Mouse (Mus musculus) left cerebral cortex, postnatal 10 days (tissue): ENCODE measurements at regions not wholly inside any gene's neighbourhood (a gene's known extent, or its start where the extent isn't known, plus 50 kb on each side); places are given as distances from the start of the nearest gene placed in this dataset.
A peak's percentile ranks its signal among the peaks of the same experiment; 100 is the strongest.
"Not testable (repeated sequence)": the region's sequence is repeated elsewhere in the genome, so short reads cannot be mapped to it uniquely, and the experiment has no call there.

Source experiments
- DNase-seq, 2 experiments: peaks; one replicate each; pipeline ENCODE4 v3.0.0; 2021 to 2022; ENCODE audit warnings: low spot score in 2 of 2, mixed read lengths in 1 of 2; ENCODE audit errors: extremely low spot score in 1 of 2
- intact Hi-C: fragments of 180-260 bp; cut with DNase I; formaldehyde crosslinking; loops from one replicate; pipeline ENCODE4 v1.15.1; 2025

DNA sequence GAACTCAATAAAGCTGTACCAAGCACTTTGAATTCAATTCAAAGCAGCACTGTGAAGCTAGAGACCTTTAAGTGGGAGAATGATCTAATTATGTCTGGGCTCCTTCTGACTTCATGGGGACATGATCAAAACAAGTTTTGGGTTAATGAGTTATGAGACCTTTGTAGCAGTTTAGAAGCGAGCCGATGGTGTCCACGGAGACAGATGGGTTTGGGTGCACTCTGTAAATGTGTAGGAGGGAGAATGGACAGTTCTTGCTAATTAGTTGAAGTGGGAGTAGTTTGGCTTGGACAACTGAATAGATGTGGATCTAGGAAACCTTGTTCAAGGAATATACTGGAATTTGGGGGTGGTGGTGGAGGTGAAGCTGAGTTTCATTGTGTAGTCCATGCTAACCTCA lies 186.3 kb upstream of the Cldn34b3 start:
- intact Hi-C loops = no loop called here
- no peak for DNase-seq

DNA sequence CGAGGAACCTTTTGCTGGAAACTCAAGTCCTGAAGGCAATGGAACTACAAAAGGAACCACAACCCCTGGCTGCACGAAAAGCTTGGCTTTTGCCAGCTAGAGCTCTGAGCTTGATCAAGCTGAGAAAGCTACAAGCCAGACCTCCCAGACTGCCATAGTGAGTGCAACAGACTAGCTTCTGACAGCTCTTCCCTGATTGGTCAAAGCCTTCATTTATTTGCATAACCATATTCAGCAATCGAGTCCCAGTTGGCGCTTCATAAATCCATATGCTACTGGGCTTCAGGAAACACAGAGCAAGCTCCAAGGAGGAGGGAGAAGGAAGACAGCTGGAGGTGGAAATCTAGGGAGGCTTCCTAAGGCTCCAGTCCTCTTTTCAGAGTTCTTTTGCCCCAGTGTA lies 181.4 kb upstream of the Cldn34b3 start:
- DNase-seq = no peak
- intact Hi-C loops = no loop called here

DNA sequence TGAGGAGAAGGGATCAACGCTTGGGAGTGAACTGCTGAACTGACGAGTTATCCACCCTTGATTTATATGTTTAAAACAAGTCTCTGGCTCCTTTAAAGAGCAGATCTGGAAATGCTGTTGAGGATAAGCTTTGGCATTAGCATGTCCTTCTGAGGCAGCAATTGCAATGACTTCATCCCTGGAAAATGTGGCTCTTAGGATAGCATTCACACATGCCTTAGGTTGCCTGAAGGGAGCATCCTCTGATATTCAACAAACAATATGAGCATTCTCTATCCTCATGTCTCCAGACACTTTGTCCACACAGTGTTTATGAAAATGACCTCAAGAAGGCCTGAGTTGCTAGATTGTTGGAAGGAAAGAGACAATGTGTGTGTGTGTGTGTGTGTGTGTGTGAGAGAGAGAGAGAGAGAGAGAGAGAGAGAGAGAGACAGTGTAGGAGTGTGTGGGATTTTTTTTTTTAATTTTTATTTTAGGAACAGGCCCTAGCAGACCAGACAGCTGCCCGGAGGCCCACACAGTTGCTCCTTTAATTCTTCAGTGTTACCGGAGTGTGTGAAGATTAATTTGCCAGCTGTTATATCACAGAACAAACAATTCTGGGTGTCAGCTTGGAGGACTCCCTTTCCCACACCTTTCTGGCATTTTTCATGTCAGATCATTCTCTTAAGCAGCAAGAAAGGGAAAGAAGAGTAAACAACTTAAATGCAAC lies 153.2 kb upstream of the Cldn34b3 start:
- intact Hi-C loops = no loop called here

DNA sequence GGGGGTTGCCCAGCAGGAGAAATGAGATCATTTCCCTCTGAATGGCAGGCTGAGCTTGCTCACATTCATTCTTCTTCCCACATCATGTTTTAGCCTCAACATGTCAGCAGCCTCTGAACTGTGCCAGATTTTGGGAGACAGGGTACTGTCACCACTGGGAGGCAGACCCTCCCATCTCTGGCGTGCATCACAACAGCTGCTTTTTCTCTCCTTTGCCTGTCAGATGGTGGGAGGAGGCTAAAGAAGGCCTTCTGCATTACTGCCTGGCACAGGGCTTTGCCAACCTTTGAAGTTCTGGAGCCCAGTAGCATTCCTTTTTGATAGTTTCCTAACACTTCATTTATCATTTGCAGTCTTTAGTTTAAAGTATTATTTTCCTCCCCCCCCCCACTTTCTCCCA lies 148.0 kb upstream of the Cldn34b3 start:
- DNase-seq = no peak
- intact Hi-C loops = no loop called here

More for the DNA sequence above, 153.2 kb upstream of the Cldn34b3 start:
- no peak for DNase-seq

DNA sequence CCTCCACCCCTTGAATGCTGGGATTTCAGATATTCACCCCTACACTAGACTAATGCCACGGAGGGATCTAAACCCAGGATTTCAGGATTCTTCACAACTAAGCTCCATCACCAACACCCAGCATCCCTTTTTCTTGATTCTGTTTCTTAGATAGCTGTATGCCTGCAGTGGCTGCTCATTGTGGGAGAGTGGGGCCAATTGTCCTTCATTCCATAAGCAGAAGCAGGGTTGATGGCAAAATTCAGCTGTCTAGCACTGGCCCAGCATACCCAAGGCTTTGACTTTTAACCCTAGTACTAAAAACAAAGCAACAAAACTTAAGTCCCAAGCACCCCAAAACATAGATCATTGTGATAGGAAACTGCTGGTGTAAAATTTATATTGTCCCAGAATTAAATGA lies 147.5 kb upstream of the Cldn34b3 start:
- no peak for DNase-seq
- intact Hi-C loops = no loop called here

DNA sequence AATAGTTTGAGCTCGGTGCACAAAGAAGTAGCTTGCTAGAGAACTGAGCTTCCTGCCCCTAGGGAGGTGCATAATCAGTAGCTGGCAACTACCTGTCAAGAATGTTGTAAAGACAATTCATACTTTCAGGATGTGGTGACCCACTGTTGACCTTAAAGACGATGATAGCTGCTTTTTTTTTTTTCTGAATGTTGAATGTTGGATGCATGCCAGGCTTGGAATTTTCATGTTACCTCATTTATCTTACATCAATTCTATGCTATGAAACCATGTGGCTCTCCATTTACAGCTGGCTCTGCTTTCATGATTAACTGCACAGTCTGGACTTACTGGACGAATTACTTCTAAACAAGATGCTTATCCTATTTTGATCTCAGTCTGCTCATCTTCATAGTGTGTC lies 143.2 kb upstream of the Cldn34b3 start:
- DNase-seq = no peak
- intact Hi-C loops = no loop called here

DNA sequence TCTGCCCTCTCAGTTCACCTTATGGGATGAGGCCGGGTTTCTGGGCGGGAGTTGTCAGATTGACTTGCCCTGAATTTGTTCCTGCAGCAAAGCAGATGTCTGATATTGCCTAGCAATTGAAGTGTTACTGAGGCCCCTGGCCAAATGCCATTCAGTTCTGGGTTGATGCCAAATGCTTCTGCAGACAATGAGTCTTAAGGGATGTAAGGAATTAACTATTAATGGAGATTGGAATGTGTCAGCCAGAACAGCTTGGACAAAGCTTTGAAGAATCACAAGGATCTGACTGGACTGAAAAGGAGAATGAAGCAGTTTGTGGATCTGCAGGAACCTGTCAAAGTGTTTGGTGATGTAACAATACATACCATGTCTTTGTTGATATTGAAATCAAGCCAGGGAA lies 140.7 kb upstream of the Cldn34b3 start:
- intact Hi-C loops = no loop called here
- peak in 1 of 2 experiments; percentile 37 for DNase-seq

DNA sequence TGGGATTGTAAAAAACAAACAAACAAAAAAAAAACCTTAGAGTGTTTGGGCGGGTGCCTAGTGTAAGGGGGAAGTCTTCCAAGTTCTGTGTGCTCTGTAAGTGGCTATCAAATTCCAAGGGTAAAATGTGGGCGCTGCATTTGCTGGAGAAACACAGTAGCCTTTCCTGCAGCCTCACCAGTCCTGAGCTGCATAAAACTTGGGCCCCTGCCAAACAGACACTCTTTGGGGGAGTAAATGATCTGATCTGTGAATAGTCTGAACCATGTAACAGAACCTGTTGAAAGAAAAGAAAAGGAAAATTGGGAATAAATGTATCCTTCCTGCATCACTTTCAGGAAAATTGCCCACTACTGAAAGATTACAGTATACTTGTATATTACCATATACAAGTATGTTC lies 126.4 kb upstream of the Cldn34b3 start:
- DNase-seq = peak in 1 of 2 experiments; percentile 17

DNA sequence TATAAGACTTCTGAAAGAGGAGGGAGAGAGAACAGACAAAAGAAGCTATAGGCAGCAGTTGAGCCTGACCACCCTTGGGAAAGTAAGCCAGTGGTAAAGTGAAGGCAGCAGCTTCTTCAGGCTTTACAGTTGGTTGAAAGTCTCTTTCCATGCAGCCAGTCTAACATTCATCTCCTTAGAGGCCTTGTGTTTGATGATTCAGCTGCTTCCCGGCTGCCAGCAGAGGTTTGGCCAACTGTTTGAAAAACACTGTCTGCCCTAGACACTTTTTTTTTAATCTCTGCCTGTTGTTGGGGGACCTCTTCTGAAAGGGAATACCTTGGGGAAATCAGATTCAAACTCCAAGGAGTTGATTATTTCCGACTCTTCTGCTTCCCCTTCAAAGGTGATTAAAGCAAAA lies 123.1 kb upstream of the Cldn34b3 start:
- no peak for DNase-seq
- intact Hi-C loops = no loop called here

More for the DNA sequence above, 126.4 kb upstream of the Cldn34b3 start:
- intact Hi-C loops = no loop called here

DNA sequence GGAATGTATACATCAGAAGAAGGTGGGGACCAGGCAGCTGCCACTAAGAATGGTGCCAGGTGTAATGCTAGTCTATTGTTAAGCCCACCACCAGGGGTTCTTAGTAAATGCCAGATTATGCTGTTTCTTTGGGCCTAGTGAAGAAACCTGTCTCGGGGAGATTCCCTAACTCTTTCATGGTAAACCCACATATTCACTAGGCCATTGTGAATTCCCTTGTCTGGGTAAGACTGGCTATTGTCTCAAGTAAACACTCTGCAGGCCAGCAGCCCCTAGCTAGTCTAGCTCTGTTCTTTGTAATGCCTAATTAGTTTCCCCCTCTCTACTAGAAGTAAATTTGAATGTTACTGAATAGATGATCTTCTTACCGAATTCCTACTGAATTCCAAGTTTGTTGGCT lies 89.3 kb upstream of the Cldn34b3 start:
- DNase-seq, intact Hi-C loops: not testable (repeated sequence)

DNA sequence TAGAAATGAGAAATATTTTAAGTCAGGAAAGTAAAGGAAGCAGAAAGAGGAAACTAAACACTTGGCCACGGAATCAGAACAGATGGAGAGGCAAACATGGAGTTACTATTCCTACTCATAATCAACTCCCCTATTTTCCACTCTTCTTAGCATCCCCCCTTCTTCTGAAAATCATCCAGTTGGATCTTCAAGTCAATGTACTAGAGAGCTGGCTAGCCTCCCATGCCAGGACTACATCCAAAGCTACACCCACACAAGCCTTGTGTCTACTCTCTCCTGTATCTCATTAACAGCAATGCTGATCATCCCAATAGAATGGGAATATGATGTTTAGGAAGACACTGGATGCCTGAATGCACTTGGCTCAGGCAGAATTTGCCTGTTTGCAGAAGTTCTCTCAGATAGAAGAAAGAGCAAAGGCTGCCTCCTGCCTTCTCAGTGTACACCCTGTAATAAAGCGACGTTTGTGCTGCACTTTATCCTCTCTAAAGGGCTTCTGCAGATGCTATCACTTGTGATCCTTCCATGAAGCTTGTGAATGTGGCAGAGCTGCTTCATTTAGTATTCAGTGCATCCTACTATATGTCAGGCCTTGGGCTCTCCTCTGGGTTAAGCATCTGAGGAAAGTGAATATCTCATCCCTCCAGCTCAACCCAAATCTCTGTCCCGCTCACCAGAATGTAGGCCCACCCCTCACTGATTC lies 82.5 kb upstream of the Cldn34b3 start:
- DNase-seq = peak; percentile 26 to 56
- intact Hi-C loops = loop anchor here (5.0 kb wide), 1 partner anchor 304 kb away; the partner anchor contains the start of gene Pls3

DNA sequence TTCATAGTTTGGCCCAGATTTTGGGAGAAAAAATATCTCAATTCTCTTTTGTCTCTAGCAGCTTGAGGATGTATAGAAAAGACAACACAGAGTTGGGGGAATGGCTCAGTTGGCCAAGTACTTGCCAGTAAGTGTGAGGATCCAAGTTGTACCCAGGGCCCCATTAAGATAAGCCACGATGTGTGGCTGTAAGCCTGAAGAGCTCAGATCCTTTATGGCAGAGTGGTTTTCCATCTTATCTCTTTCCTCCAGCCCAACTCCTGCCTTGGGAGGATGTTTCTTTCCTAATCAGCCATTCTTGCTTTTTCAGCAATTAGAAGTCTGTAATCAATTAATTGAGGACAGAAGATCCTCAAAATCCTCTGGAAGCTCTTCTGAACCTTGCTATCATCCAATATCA lies 63.5 kb upstream of the Cldn34b3 start:
- no peak for DNase-seq
- intact Hi-C loops = loop anchor here (5.0 kb wide), 1 partner anchor 403 kb away; no protein-coding TSS in a partner anchor

DNA sequence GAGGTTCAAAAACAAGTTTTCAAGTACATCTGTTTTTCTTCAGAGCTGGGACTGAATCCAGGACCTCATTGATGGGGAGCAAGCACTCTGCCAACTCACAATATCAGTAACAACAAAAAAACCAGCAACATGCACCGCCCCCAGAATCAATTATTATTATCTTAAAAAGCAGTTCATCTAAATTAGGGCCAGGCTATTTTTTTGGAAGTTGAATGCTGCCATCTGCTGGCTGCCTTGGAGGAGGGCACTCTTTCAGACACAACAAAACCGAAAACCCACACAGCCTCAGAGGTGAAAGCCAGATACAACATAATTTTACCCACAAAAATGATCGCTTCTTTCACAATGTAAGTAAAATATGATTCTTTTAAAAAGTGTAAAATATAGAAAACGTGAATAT lies 62.7 kb upstream of the Cldn34b3 start:
- intact Hi-C loops = loop anchor here (5.0 kb wide), 1 partner anchor 404 kb away; no protein-coding TSS in a partner anchor
- peak; percentile 13 to 17 for DNase-seq
